Mouse (Mus musculus) cerebellum, adult 18-20 months (tissue): ENCODE measurements around the gene Fam19a3.
"Not testable (repeated sequence)": the region's sequence is repeated elsewhere in the genome, so short reads cannot be mapped to it uniquely, and the experiment has no call there.

Experiments used
- DNase-seq, 2 experiments: peaks; one replicate each; pipeline ENCODE4 v3.0.0; 2021

Fam19a3 gene

GRCm38 (mm10) chr3:104781471-104781903 lies at the start of gene Fam19a3:
Fam19a3 (minus strand) TSS chr3:104781840.
- no peak for DNase-seq

DNA sequence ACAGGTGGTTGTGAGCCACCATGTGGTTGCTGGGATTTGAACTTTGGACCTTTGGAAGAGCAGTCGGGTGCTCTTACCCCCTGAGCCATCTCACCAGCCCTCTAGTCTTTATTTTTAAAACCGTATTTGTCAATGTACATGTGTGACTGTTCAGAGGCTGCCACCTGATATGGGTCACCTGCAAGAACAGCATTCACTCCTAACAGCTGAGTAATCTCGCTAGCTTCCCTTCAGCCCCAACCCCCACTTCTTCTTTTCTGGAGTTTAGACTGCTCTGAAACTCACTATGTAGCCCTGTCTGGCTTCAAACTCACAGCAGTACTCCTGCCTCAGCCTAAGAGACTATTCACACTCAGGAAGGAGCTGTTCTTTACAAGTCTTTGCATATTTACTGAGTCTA lies 40.8 kb upstream of the Fam19a3 start:
- no peak for DNase-seq

GRCm38 (mm10) chr3:104820426-104820825 lies 38.8 kb upstream of the Fam19a3 start:
- no peak for DNase-seq

DNA sequence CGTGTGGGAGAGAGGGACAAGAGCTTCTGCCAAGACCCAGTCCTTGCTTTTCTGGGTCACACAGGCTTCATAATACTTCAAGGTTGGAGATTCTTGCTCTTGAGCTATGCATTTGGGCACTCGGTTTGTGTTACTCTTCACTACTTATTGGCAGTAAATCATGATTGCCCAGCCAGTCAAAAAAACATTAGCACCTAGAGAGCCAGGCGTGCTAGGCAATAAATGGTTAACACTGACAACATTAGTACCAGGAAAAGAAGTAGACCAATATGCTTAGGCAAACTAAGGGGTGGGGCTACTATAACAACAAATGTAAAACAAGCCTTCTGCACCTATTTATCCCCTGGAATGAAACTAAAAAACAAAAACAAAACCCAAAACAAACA lies 37.1 kb upstream of the Fam19a3 start:
- DNase-seq: no peak

DNA sequence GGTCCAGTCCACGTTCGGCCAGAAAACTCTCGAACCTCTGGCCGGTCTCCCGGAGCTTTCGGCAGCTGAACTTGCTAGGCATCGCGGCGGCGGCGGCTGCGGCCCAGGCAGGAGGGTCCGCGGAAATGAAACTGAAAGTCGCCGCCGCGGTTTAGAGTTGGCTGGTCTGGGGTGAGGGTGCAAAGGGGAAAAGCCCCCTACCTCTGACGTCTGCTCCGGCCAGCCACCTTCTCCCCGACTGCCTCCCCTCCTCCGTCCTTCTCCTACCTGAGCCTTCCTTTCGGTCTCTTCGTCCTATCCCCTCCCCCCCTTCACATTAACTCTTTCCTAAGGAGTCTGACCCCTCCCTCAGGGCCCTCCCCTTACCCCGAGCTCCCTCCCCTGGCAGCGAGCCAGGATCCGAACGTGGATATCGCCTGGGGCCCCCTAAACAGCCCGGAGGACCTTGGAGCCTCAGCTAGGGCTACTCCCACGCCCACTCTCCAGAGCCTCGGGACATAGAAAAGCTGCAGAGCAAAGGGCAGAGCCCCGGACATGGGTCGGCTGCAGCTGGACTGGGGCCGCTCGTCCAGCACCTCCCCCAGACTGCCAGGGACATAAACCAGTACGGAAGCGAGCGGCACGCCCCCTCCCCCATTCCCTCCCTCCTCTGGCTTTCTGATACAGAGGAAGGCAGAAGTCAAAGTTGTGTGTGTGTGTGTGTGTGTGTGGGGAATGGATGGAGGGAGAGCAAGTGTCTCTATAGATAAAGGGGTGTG lies 36.5 kb upstream of the Fam19a3 start, which contains the start of gene Mov10:
TSS of gene Mov10 (minus strand) at position 573 of the 758 bp plus-strand sequence.
- DNase-seq: peak; percentile 9 to 30

- DNase-seq: peak; percentile 12 to 32
Observed at GRCm38 (mm10) chr3:104817481-104817990, 35.9 kb upstream of the Fam19a3 start.

DNA sequence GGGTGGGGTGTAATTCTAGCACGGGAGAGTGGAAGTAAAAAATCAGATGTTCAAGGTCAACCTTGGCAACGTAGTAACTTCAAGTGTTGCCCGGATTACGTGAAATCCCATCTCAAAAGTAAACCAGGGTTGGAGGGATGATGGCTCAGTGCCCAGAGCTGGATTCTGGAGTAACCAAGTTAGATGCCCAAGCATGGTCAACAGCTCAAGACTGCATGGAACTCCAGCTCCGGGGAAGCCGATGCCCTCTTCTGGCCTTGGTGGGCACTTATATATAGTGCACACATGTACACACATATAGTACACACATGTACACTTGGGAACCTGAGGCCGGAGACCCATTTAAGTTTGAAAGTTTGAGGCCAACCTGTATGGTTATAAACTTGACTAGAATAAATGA lies 34.5 kb upstream of the Fam19a3 start:
- DNase-seq: no peak

DNA sequence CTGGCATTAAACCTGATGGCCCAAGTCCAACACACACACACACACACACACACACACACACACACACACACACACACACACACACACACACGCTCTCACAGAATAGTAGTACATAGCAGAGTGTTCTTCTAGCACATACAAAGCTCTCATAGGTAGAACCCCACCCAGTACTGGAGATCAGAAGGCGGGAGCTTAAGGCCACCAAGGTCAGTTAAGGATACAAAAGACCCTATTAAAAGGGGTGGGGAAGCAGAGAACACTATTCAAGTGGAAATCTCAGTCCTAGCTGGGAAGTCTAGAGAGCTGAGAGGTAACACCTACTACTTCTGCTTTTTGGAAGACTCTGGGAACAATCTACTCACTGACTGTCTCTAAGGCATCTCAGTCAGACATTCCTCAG lies 33.7 kb upstream of the Fam19a3 start:
- DNase-seq: no peak

GRCm38 (mm10) chr3:104814746-104815145 lies 33.1 kb upstream of the Fam19a3 start:
- DNase-seq: no peak

- DNase-seq: not testable (repeated sequence)
Observed at GRCm38 (mm10) chr3:104813227-104813626, 31.6 kb upstream of the Fam19a3 start.

DNA sequence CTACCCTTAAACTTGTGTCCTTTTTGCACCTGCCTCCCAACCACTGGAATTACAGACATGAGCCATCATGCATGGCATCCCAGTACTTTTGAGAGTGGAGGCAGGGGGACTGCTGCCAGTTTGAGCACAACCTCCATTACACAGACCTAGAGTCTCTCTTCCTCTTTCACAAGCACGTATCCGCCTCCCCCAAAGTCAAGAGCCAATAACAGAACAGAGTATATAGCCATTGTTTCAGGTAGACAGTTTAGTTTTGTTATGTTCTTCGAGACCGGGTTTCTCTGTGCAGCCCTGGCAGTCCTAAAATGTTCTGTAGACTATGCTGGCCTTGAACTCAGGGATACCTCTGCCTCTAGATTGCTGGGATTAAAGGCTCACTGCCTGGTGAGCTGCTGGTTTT lies 30.6 kb upstream of the Fam19a3 start:
- no peak for DNase-seq

DNA sequence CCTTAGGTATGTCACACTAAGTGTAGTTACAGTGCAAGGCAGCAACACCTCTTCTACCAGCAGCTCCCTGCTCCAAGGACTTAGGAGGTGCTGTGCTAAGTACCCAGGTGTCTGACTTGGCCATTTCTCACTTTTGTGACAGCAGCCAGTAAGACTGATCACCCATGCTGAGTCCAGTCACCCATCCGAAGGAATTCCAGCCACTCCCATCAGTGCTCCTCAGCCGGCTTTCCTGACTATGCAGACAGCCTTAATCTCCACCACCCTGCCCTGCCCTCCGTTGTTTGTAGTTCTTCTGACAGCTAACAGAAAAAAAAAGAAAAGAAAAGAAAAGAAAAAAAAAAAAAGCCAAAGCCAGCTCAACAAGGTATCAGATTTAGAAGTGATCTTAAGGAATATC lies 30.1 kb upstream of the Fam19a3 start:
- DNase-seq: no peak

GRCm38 (mm10) chr3:104805539-104805938 lies 23.9 kb upstream of the Fam19a3 start:
- DNase-seq: no peak

DNA sequence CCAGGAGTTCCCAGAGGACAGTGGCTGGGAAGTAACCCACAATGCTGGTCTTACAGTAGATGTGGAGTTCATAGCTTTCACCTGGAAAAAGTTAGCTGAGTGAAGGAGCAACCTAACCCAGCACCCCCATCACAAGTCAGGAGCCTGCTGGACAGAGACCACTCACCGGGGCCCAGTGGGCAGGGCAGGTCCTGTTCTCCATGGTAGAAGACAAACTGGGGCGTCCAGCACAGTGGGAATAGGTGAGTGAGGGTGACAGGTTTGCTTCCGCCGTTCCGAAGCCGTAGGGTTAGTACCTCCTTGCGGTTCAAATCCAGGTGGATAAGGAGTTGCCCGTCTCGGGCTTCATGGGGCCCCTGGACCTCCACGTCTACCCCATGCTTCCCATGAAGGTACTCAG lies 22.7 kb upstream of the Fam19a3 start:
- DNase-seq: no peak

GRCm38 (mm10) chr3:104801481-104801880 lies 19.8 kb upstream of the Fam19a3 start:
- DNase-seq: no peak

DNA sequence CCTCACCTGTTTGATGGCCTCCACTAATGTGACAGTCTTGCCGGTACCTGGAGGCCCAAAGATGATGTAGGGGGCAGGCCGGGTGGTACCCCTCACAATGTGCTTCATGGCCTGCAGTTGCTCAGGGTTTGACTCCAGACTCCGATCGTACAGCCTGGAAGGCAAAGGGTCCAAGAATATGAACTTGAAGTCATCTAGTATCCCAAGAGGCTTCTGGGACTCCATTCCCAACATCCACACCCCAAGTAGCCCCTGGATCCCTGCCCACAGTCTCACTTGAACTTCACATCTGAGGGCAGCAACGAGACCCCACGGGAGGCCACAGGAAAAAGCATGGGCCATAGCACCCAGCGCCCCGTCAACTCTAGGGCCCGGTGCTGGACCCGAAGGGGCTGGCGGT lies 19.0 kb upstream of the Fam19a3 start:
- DNase-seq: no peak

DNA sequence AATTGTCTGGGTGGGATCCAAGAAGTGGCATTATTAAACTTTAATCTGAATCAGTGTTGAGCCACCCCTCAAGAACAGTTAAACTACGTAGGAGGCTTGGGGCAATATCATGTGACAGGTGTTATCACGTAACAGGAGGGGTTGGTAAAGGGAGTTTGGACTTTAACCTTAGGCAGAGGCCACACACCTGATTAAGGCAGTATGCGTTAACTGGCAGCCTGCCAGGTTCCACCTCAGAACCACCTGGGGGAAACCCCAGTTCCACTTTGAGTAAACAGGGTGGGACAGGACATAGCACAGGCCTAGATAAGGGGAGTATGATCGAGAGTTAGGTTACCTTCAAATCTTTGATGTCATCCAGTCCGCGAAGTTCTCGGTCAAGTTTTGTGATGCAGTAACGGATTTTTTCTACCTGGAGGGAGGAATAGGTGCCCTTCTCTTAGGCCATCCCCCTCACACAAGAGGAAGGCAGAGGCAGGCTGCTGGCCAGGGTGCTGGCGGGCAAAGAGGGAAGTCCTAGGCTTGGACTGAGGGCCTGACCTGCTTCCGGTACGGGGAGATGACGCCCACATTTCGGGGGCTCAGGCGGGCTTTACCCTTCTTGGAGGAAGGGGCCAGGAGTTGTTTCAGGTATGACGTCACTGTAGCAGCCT lies 14.9 kb upstream of the Fam19a3 start:
- DNase-seq: no peak

DNA sequence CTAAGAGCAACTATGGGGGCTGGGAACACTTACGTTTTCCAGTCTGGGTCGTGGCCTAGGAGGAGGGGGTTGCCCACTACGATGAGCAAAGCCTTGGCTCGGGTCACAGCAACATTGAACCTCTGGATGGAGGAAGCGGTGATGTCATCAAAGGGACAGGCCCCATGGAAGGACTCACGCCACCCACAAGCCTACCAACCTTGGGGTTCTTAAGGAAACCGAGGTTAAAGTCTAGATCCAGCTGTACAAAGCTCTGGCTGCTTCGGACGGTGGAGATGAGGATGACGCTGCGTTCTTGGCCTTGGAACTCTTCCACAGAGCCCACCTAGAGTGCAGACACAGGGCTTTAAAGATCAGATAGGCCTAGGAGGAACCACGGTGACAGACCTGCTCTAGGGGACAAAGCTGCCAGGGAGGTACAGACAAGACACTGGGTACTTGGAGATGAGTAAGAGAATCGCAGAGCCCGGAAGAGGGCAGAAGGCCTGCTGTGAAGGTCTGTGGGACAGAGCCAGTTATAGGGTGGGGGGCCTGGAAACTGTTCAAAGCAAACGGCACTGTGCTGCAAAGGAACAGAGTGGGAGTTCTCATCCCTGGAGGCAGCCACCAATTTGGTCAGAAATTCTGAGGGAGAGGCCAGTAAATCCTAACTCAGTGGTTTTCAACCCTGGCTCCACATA lies 14.2 kb upstream of the Fam19a3 start:
- no peak for DNase-seq

GRCm38 (mm10) chr3:104794953-104795470 lies 13.4 kb upstream of the Fam19a3 start:
- no peak for DNase-seq

DNA sequence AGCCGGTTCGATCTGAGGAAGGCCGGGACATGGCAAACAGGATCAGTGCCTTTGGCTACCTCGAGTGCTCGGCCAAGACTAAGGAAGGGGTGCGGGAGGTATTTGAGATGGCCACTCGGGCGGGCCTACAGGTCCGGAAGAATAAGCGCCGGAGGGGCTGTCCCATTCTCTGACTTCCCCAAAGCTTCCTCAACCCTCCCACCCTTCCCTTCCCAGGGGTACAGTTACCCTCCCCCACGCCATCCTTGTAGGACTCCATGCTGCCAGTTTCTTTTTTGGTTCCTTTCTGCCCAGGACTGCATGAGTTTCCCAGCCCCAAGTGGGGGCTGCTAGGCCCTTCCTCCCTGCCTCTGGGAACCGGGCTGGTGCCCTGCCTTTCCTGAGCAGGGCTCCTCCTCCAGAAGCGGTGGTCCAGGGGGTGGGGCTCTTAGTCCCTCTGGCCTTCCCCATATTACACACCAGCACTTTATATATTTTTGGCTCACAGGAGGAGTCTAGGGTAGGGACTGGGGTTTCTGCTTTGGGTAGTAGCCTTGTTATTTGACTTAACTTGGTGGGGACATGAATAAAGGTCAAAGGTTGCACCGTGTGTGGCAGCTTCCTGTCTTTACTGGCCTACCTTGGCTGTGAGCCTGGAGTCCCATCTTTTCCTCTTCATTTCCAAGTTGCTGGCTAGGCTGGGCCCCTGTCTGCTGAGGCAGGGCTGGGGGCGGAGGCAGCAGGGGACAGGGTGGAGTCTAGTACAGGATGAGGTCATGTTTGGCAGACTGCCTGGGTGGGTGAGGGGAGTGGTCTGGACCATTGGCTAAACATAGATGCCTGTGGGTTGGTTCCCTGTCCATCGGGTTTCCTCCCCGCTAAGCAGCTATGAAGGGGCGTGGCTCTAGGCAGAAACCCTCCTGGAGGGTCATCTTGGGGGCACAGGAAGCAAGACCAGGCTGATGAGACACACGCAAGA lies 12.5 kb upstream of the Fam19a3 start:
- no peak for DNase-seq

DNA sequence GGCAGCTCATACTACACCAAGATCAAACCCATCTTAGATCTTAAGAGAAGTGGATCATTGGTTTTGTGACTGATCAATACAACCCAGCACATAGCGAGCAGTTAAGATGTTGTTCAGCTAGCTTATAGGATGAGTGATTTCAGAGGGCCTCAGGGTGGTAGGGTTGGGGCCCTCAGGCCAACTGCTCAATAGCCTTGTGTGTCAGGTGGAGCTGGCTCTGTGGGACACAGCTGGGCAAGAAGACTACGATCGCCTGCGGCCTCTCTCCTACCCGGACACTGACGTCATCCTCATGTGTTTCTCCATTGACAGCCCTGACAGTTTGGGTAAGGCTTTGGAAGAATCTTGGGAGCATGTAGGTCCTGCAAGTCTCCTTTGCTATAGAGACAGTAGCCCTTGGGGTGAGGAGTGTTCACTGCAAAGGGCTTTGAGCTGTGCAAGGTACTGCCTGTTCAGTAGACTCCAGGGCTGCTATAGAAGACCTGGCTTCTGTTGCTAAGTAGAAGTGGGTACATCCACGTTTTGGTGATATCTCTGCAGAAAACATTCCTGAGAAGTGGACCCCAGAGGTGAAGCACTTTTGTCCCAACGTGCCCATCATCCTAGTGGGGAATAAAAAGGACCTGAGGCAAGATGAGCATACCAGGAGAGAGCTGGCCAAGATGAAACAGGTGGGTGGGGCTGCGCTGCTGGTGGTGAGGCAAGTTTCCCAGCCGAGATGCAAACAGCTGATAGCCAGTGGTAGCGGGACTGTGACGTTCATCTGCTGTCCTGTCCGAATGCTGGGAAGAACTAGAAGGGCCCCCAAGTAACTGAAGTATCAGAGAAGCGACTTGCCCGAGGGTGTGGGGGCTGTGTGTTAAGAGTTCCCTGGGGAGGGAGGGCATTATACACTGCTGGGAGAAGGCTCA lies 11.0 kb upstream of the Fam19a3 start:
- no peak for DNase-seq
